Mouse (Mus musculus): Measurements from ENCODE around the gene Pgc. TPM values are rescaled to one million over a fixed set of nuclear protein-coding genes. Genes with fewer than 3 reads are reported as not detected.

Gene Pgc
- total RNA-seq, 1 experiment from 2014 or later, result not detected

- ATAC-seq (replicated peaks; ENCODE audit: low read depth, poor library complexity, severe bottlenecking), result no peak
Measured at GRCm38 (mm10) chr17:47744746-47745368, 18.2 kb downstream of the Pgc start.

GRCm38 (mm10) chr17:47748791-47749553 lies 22.3 kb downstream of the Pgc start:
- ATAC-seq (replicated peaks; ENCODE audit: low read depth, poor library complexity, severe bottlenecking), result no peak

- ATAC-seq (replicated peaks; ENCODE audit: low read depth, poor library complexity, severe bottlenecking), result no peak
Measured at GRCm38 (mm10) chr17:47749626-47750025, 23.0 kb downstream of the Pgc start.

GRCm38 (mm10) chr17:47750101-47750500 lies 23.5 kb downstream of the Pgc start:
- ATAC-seq (replicated peaks; ENCODE audit: low read depth, poor library complexity, severe bottlenecking), result no peak

- ATAC-seq (replicated peaks; ENCODE audit: low read depth, poor library complexity, severe bottlenecking), result no peak
Measured at GRCm38 (mm10) chr17:47751811-47752210, 25.2 kb downstream of the Pgc start.

GRCm38 (mm10) chr17:47753130-47753775 lies 26.6 kb downstream of the Pgc start:
- no peak for ATAC-seq (replicated peaks; ENCODE audit: low read depth, poor library complexity, severe bottlenecking)

GRCm38 (mm10) chr17:47754246-47754645 lies 27.6 kb downstream of the Pgc start:
- ATAC-seq (replicated peaks; ENCODE audit: low read depth, poor library complexity, severe bottlenecking), result peak; percentile 96

GRCm38 (mm10) chr17:47756366-47756765 lies 29.7 kb downstream of the Pgc start:
- no peak for ATAC-seq (replicated peaks; ENCODE audit: low read depth, poor library complexity, severe bottlenecking)

GRCm38 (mm10) chr17:47757056-47757610 lies 30.5 kb downstream of the Pgc start:
- ATAC-seq (replicated peaks; ENCODE audit: low read depth, poor library complexity, severe bottlenecking), result no peak

- peak; percentile 81 for ATAC-seq (replicated peaks; ENCODE audit: low read depth, poor library complexity, severe bottlenecking)
Measured at GRCm38 (mm10) chr17:47759702-47760410, 33.2 kb downstream of the Pgc start.

GRCm38 (mm10) chr17:47762028-47762427 lies 35.4 kb downstream of the Pgc start:
- no peak for ATAC-seq (replicated peaks; ENCODE audit: low read depth, poor library complexity, severe bottlenecking)

GRCm38 (mm10) chr17:47762518-47763340 lies 36.1 kb downstream of the Pgc start:
- no peak for ATAC-seq (replicated peaks; ENCODE audit: low read depth, poor library complexity, severe bottlenecking)

GRCm38 (mm10) chr17:47765986-47766385 lies 39.3 kb downstream of the Pgc start:
- no peak for ATAC-seq (replicated peaks; ENCODE audit: low read depth, poor library complexity, severe bottlenecking)

- ATAC-seq (replicated peaks; ENCODE audit: low read depth, poor library complexity, severe bottlenecking), result peak; percentile 53
Measured at GRCm38 (mm10) chr17:47766407-47767043, 39.9 kb downstream of the Pgc start.

- no peak for ATAC-seq (replicated peaks; ENCODE audit: low read depth, poor library complexity, severe bottlenecking)
Measured at GRCm38 (mm10) chr17:47767081-47767455, 40.4 kb downstream of the Pgc start.

GRCm38 (mm10) chr17:47767456-47768141 lies 41.0 kb downstream of the Pgc start:
- no peak for ATAC-seq (replicated peaks; ENCODE audit: low read depth, poor library complexity, severe bottlenecking)

GRCm38 (mm10) chr17:47768707-47769276 lies 42.1 kb downstream of the Pgc start:
- peak; percentile 78 for ATAC-seq (replicated peaks; ENCODE audit: low read depth, poor library complexity, severe bottlenecking)
